Mouse (Mus musculus) neural tube, embryonic 11.5 days (tissue): ENCODE results near the gene Rps6ka4. TPM values are rescaled to one million over a fixed set of nuclear protein-coding genes. Genes with fewer than 3 reads are reported as not detected.

ENCODE experiments used
- ATAC-seq: fragments of 200-750 bp; cut with Nextera tagmentation; 2 replicates; pipeline ENCODE4 v1.8.0; 2017; ENCODE audit warnings: moderate number of reproducible peaks, mild to moderate bottlenecking, moderate TSS enrichment, moderate library complexity; ENCODE audit not compliant: insufficient read depth, low FRiP score, low TSS enrichment
- DNase-seq: peaks from one replicate; pipeline ENCODE4 v3.0.0-alpha.2; 2015; ENCODE audit warnings: low spot score
- H3K27ac ChIP-seq: fragments of 300-500 bp; sonication (generic); 2 replicates; pipeline ENCODE4 v1.5.1; 2014; ENCODE audit warnings: low read depth, mild to moderate bottlenecking, low read length
- H3K27me3 ChIP-seq: fragments of 300-500 bp; sonication (generic); 2 replicates; pipeline ENCODE4 v1.6.1; 2014; ENCODE audit warnings: mild to moderate bottlenecking, low read length, mixed read lengths; ENCODE audit not compliant: control insufficient read depth, insufficient read depth
- H3K36me3 ChIP-seq: fragments of 300-500 bp; sonication (generic); 2 replicates; pipeline ENCODE4 v1.6.1; 2014; ENCODE audit warnings: mild to moderate bottlenecking, low read length, moderate library complexity, mixed read lengths; ENCODE audit not compliant: control insufficient read depth, insufficient read depth
- H3K4me1 ChIP-seq: fragments of 300-500 bp; sonication (generic); 2 replicates; pipeline ENCODE4 v1.6.1; 2014; ENCODE audit warnings: low read length, mixed read lengths; ENCODE audit not compliant: control insufficient read depth, insufficient read depth
- H3K4me2 ChIP-seq: fragments of 300-500 bp; sonication (generic); 2 replicates; pipeline ENCODE4 v1.6.1; 2014; ENCODE audit warnings: low read depth, mild to moderate bottlenecking, moderate library complexity
- H3K4me3 ChIP-seq: fragments of 300-500 bp; sonication (generic); 2 replicates; pipeline ENCODE4 v1.5.1; 2014; ENCODE audit warnings: low read depth, low read length
- H3K9ac ChIP-seq: fragments of 300-500 bp; sonication (generic); 2 replicates; pipeline ENCODE4 v1.6.1; 2014; ENCODE audit warnings: mild to moderate bottlenecking, low read length
- H3K9me3 ChIP-seq: fragments of 300-500 bp; sonication (generic); 2 replicates; pipeline ENCODE4 v1.6.1; 2016; ENCODE audit warnings: low read length; ENCODE audit not compliant: control insufficient read depth
- WGBS: fragments of 180-500 bp; shearing (Covaris S2); extraction: QIAGEN DNeasy Blood & Tissue Kit; methylation state at CpG from one replicate; pipeline ENCODE4 v1.1.7; 2014; 5-methylcytosine and 5-hydroxymethylcytosine counted together
- polyA plus RNA-seq: library from polyadenylated mRNA; unstranded; fragments of >200 nt; fragmentation: Nextera tagmentation; extraction: Ambion mirVana; gene quantifications from 2 replicates; pipeline ENCODE4 v1.2.1, GENCODE M21; 2014

Rps6ka4 gene
- polyA plus RNA-seq, 1 experiment from 2014 or later: 4.7 TPM

GRCm38 (mm10) chr19:6855225-6856031 is 15.0 kb upstream of the Rps6ka4 start:
- Histone ChIP-seq H3K27ac (0 out of 2 replicates have a peak overlapping the region, but pooled peaks have one; percentile 34), H3K9ac (peak overlapping the region; percentile 50)
- WGBS: 4% methylated on average over 38 of the region's 38 CpGs

GRCm38 (mm10) chr19:6854658-6855057 is 14.2 kb upstream of the Rps6ka4 start:
- H3K4me3 ChIP-seq: no peak overlapping the region
- H3K27me3 ChIP-seq: no peaks in the 10 kb centered on the region; the same call in 1 of the 2 replicates
- 86% methylated on average over 12 of the region's 12 CpGs for WGBS
- ATAC-seq (no peak), DNase-seq (no peak)
- no peak overlapping the region for H3K27ac ChIP-seq
- peaks cover 15% of the 10 kb centered on the region for H3K4me1 ChIP-seq
- H3K36me3 ChIP-seq: no peaks in the 10 kb centered on the region
- no peak overlapping the region for H3K9ac ChIP-seq
- H3K4me2 ChIP-seq: no peak overlapping the region
- H3K9me3 ChIP-seq: no peaks in the 10 kb centered on the region

More at GRCm38 (mm10) chr19:6855225-6856031, 15.0 kb upstream of the Rps6ka4 start:
- no peaks in the 10 kb centered on the region for H3K9me3 ChIP-seq
- ATAC-seq (peak; percentile 74), DNase-seq (peak; percentile 85)
- H3K4me3 ChIP-seq: peak overlapping the region; percentile 8; the same call in 1 of the 2 replicates
- H3K4me1 ChIP-seq: peaks cover 15% of the 10 kb centered on the region
- H3K36me3 ChIP-seq: no peaks in the 10 kb centered on the region
- no peaks in the 10 kb centered on the region for H3K27me3 ChIP-seq
- H3K4me2 ChIP-seq: peak overlapping the region; percentile 39

GRCm38 (mm10) chr19:6853903-6854302 is 13.5 kb upstream of the Rps6ka4 start:
- Histone ChIP-seq H3K4me2 (no peak overlapping the region), H3K9ac (no peak overlapping the region), H3K4me1 (peaks cover 15% of the 10 kb centered on the region), H3K4me3 (no peak overlapping the region), H3K36me3 (no peaks in the 10 kb centered on the region), H3K27me3 (peaks cover 7% of the 10 kb centered on the region), H3K9me3 (no peaks in the 10 kb centered on the region), H3K27ac (no peak overlapping the region)
- DNase-seq (no peak), ATAC-seq (no peak)
- WGBS: 82% methylated on average over 8 of the region's 8 CpGs

DNA sequence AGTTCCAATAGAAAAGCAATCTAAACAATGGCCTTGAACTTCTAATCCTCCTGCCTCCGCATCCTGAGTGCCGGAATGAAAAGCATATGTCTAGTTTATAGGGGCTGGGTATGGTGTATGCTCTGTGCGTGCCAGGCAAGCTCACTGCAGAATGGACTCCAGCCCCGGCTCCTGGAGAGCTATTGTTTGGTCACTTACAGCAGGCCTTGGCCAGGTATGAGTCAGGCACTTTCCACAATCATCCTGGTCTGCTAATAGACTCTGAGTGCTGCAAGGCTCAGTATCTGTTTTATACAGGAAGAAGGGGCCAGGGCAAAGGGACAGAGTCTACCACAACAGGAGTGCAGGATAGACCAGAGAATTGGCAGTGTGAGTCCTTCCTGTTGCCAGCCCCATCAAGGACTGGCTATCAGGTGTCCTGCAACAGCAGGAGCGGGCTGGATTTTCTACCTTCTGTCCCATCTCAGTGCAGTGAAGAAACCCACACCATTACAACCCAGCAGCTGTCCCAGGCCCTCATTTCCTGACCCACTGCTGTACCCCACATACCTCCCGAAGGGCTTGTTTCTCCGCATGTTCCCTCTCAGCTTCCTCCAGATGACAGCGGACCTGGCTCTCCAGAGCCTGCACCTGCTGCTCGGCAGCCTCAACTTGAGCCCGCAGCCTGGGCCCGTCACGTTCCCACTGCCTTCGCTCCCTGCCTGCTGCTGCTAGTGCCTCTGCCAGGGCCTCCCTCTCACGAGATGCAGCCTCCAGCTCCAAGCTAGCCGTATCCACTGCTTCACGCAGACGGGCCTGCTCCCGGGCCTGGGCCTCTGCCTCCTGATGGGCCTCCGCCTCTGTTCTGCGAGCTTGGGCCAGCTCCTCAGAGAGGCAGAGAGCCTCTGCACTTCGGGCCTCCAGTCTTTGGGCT is 12.2 kb upstream of the Rps6ka4 start:
- H3K9me3 ChIP-seq: no peaks in the 10 kb centered on the region
- H3K4me1 ChIP-seq: peaks cover 19% of the 10 kb centered on the region
- no peak overlapping the region for H3K4me2 ChIP-seq
- no peak overlapping the region for H3K9ac ChIP-seq
- H3K36me3 ChIP-seq: no peaks in the 10 kb centered on the region
- DNase-seq (no peak), ATAC-seq (no peak)
- peaks cover 20% of the 10 kb centered on the region for H3K27me3 ChIP-seq
- no peak overlapping the region for H3K27ac ChIP-seq
- 81% methylated on average over 21 of the region's 21 CpGs for WGBS
- no peak overlapping the region for H3K4me3 ChIP-seq

DNA sequence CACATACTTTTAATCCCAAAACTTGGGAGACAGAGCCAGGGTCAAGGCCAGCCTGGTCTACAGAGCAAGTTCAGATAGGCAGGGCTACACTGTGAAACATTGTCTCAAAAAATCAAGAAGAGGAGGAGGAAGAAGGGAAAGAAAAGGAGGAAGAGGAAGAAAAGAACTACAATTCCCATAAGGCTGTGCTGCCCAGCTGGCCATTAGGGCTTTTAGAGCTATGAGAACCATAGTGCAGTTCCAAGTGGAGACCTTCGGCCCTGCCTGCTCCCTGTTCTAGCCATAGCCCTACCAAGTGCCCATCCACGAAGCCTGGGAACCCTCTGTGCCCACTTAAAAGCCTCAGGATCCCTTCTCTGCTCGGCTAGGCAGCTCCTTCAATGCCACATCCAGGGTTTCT is 11.1 kb upstream of the Rps6ka4 start:
- H3K9me3 ChIP-seq: no peaks in the 10 kb centered on the region
- H3K9ac ChIP-seq: no peak overlapping the region
- ATAC-seq: no peak
- H3K36me3 ChIP-seq: no peaks in the 10 kb centered on the region
- H3K27ac ChIP-seq: no peak overlapping the region
- H3K4me3 ChIP-seq: no peak overlapping the region
- 83% methylated on average over 3 of the region's 3 CpGs for WGBS
- no peak overlapping the region for H3K4me2 ChIP-seq
- peaks cover 32% of the 10 kb centered on the region for H3K27me3 ChIP-seq
- peaks cover 16% of the 10 kb centered on the region for H3K4me1 ChIP-seq
- DNase-seq: no peak

DNA sequence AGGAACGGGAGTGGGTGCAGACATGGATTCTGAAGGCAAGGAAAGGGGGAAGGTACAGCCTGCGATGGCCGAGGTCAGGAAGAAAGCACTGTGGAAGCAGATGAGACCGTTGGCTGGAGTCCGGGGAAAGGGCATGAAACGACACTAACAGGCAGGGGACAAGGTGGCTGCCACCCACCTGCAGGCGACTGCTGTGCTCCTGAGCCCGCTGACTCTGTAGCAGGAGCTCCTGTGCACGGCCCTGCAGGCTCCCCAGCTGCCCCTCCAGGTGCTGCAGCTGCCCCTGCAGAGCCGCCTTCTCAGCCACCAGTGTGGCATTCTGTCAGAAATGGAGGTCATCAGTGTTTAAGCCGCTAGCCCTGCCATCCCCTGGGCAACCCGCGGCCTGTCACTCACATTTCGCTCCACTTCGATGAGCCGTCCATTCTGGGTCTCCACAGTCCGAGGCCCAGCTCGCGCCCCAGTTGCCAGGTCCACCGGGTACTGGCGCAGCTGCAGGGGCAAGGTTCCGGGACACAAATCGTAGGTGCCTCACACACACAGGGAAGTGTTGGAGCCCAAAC is 9.2 kb upstream of the Rps6ka4 start:
- Histone ChIP-seq H3K36me3 (no peaks in the 10 kb centered on the region), H3K9me3 (no peaks in the 10 kb centered on the region), H3K9ac (no peak overlapping the region), H3K4me1 (0 out of 2 replicates have a peak, but pooled peaks cover 4% of the 10 kb centered on the region), H3K27me3 (peaks cover 36% of the 10 kb centered on the region), H3K27ac (no peak overlapping the region), H3K4me2 (no peak overlapping the region), H3K4me3 (no peak overlapping the region)
- WGBS: 78% methylated on average over 23 of the region's 23 CpGs
- DNase-seq (no peak), ATAC-seq (no peak)

DNA sequence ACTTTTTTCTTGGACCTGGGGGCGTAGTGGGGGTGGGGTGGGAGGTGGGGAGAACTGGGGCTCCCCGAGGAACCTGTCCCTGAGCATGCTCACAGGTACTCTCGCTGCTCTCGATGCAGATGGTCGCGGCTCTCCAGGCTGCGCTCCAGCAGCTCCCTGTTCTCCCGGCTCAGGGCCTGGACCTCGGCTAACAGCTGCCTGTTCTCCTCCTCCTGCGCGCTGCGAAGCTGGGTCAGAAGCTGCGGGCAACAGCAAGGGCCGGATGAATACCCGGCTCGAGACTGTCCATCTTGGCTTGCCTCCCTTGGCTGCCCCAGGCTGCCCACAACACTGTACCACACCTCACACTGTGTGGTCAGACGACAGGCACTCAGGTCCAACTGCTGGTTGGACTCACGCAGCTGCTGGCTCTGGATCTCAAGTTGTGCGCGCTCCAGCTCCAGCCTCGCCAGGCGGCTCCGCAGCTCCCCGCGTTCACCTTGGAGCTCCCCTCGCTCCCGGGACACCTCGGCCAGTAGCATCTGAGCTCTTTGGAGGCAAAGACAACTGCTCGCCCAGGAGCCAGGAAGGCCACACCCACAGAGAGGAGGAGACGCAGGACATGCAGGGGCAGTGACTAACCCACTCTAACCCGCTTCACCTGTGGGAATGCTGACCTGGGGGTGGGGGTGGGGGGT is 7.5 kb upstream of the Rps6ka4 start:
- H3K4me2 ChIP-seq: peak overlapping the region; percentile 12; the same call in 1 of the 2 replicates
- DNase-seq (no peak), ATAC-seq (no peak)
- H3K27ac ChIP-seq: no peak overlapping the region
- H3K36me3 ChIP-seq: no peaks in the 10 kb centered on the region
- no peaks in the 10 kb centered on the region for H3K9me3 ChIP-seq
- H3K4me1 ChIP-seq: 0 out of 2 replicates have a peak, but pooled peaks cover 4% of the 10 kb centered on the region
- H3K9ac ChIP-seq: no peak overlapping the region
- H3K27me3 ChIP-seq: peaks cover 36% of the 10 kb centered on the region
- peak overlapping the region; percentile 11; the same call in 1 of the 2 replicates for H3K4me3 ChIP-seq
- WGBS: 4% methylated on average over 31 of the region's 31 CpGs

DNA sequence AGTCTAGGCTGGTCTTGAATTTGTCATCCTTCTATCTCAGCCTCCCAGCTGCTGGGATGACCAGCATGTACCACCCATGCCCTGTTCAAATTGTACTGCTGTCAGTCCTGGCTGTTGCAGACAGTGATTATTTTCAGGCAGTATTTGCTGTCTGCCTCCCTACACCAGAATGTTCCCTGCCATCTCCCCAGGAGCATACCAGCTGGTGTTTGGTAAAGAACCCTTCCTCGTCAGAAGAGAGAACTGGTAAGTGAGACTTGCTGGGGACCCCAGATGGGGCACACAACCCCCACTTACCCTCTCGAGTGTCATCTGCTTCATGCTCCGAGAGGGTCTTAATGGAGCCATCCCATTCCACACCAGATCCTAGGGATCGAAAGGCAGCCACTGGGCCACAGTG is 5.6 kb upstream of the Rps6ka4 start:
- DNase-seq (no peak), ATAC-seq (no peak)
- Histone ChIP-seq H3K4me2 (no peak overlapping the region), H3K27ac (no peak overlapping the region), H3K27me3 (peaks cover 44% of the 10 kb centered on the region), H3K4me1 (0 out of 2 replicates have a peak, but pooled peaks cover 4% of the 10 kb centered on the region), H3K36me3 (no peaks in the 10 kb centered on the region), H3K9ac (no peak overlapping the region), H3K4me3 (no peak overlapping the region), H3K9me3 (no peaks in the 10 kb centered on the region)
- 72% methylated on average over 4 of the region's 4 CpGs for WGBS
